Mouse (Mus musculus) T-helper 1 cell (primary cell): ENCODE measurements around the gene Slc5a4b.

ENCODE experiments used
- in situ Hi-C: fragments of 300-600 bp; cut with MboI, MseI; formaldehyde crosslinking; loops from one replicate; pipeline ENCODE4 v1.15.1; 2025; ENCODE audit warnings: high pct_unique_total_duplicates

Slc5a4b gene

GRCm38 (mm10) chr10:76045343-76045742 is 65.4 kb downstream of the Slc5a4b start:
- in situ Hi-C loops: no loop called here

DNA sequence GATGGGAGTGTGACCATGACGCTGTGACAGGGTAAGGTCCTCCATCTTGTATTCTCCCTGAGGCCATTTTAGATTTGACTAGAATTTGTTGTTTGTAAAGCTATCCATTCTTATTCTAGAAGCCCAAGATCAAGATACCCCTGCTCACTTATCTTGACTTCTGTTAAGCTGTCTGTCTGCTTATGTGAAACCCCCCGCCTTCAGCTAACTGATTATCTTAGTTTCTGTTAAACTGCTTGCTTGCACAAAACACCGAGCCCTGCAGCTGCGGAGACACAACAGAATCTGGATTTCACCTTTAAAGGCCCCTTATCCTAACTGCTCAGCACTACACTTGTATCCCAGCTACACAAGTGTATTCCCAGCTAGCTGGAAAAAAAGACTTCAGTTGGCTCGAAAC is 73.8 kb downstream of the Slc5a4b start:
- in situ Hi-C loops: no loop called here

GRCm38 (mm10) chr10:76035277-76035676 is 75.5 kb downstream of the Slc5a4b start:
- in situ Hi-C loops: no loop called here

DNA sequence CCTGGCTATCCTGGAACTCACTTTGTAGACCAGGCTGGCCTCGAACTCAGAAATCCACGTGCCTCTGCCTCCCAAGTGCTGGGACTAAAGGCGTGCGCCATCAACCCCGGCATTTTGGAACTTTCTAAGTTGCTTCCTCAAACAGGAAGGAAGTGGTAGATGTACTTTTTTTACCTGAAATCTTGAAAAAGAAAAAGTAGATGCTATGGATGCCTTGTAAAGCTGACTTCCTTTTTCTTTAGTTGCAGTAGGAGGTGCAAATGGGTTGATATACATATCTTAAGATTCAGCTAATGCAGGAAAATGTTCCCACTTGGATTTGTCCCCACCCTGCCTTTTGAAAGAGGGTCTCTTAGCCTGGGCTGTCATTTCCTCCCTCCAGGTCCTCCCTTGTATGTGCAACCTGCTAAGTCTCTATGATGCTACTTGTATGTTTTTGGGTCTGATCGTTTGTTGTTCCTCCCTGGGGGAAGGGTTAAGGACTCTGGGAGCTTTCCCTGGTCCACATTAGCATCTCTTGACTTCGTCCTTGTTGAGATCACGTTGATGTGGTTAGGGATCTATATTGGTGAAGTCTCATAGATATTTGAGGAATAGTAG is 76.7 kb downstream of the Slc5a4b start:
- in situ Hi-C loops: no loop called here

DNA sequence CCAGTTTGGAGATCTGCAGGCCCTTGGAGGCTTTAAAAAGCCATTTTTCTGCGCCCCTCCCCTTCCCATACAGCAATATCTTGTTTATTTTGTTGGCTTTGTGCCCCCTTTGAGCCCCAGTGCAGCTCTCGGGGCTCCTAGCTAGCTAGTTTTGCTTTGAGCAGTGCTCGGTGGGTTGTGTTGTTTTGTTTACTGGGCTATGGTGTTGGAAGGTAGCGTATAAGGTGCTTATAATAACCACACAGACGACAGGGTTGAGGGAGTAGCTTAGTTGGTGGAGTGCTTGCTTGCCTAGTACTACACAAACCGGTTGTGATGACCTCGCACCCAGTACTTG is 77.7 kb downstream of the Slc5a4b start:
- in situ Hi-C loops: no loop called here

DNA sequence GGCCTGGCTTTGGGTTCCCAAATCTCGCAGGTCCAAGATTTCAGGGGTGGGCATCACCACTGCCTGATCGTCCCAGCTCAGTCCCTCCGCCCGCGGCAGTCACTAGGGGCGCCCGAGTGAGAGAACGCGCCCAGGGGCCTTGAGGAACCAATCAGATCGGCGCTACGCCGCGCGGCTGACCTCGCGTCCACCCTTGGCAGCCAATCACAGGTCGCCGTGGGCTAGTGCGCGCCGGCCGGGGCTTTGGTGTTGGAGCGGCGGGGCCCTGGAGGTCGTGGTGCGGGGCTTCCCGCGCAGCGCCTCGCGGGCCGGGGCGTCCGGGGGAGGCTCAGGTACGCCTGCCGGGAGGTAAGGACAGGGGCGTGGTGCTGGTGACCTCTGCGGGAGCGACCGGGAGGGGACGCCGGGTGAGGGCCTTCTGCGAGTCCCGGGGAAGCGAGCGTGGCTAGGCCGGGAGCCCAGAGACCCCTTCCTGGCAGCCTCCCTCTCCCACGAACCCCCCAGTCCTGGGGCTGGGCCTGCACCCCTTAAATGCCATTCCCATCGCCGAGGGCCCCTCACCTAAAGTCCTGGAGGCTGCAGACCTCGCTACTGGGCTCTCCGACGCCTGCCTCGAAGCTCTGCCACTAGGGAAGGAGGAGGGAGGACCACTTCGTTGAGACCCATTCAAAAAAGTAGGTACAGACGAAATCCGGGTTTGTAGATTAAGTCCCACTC is 78.2 kb downstream of the Slc5a4b start, which contains the start of gene Zfp280b:
TSS of gene Zfp280b (plus strand) at position 249 of the 717 bp plus-strand sequence.
- in situ Hi-C loops: no loop called here

GRCm38 (mm10) chr10:76031511-76032401 is 79.0 kb downstream of the Slc5a4b start:
- in situ Hi-C loops: no loop called here

- in situ Hi-C loops: no loop called here
Observed at GRCm38 (mm10) chr10:76030496-76030895, 80.3 kb downstream of the Slc5a4b start.

DNA sequence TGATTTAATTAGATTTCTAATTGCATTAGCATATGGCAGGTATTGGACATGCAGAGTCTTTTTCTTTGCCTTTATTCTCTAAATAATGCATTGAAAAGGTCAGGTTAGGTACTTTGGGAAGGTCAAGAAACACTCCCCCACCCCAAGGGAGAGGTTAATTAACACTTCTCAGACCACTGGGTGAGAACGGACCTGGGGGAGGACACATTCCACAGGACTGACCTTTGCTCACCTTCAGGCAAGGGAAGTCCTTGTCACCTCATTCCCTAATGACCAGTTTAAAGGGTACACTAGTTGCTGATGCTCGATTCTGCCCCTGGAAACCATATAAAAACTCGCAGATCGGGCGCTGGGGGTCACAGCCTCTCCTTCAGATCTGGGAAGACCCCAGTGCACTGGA is 81.5 kb downstream of the Slc5a4b start:
- in situ Hi-C loops: no loop called here

DNA sequence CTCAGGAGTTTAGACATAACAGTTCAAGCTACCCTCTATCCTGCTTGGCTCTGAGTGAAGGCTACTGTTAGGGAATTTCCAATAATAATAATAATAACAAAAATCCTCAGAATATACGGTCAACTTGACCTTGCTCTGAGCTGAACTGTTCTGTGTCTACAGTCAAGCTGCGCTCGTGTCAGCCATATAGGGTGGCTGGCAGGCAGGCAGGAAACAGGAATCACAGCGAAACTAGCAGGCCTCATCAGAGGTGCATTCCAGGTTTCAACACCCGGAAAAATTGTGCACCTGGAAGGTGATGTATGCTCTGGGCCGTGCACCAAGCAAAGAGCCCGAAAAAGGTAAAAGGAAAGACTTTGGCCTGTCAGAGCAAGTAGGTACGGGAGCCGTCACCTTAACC is 82.4 kb downstream of the Slc5a4b start:
- in situ Hi-C loops: no loop called here

GRCm38 (mm10) chr10:76028016-76028366 is 82.8 kb downstream of the Slc5a4b start:
- in situ Hi-C loops: no loop called here

- in situ Hi-C loops: no loop called here
Observed at GRCm38 (mm10) chr10:76027127-76028015, 83.4 kb downstream of the Slc5a4b start.

DNA sequence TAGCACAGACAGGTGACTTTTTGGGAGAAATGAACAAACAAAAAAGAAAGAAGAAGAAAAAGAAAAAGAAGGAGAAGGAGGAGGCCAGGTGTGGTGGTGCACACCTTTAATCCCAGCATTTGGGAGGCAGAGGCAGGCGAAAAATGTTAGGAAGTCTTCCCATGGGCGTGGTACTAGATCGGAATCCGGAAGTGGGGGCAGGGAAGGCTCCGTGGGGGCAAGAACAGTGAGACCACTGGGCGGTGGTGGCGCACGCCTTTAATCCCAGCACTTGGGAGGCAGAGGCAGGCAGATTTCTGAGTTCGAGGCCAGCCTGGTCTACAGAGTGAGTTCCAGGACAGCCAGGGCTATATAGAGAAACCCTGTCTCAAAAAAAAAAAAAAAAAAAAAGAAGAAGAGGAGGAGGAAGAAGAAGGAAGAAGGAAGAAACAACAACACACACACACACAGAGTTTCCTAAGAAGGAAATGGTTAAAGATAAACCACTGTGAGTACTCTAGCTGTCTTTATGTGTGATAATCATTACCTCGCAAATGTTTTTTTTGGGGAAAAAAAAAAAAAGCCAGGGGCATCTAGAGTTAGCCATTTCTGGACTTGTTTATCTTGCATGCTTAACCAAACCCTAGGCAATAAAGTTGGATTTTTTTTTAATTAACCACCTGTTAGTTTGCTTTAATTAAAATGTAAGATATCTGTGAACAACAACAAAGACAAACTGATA is 85.1 kb downstream of the Slc5a4b start:
- in situ Hi-C loops: no loop called here

DNA sequence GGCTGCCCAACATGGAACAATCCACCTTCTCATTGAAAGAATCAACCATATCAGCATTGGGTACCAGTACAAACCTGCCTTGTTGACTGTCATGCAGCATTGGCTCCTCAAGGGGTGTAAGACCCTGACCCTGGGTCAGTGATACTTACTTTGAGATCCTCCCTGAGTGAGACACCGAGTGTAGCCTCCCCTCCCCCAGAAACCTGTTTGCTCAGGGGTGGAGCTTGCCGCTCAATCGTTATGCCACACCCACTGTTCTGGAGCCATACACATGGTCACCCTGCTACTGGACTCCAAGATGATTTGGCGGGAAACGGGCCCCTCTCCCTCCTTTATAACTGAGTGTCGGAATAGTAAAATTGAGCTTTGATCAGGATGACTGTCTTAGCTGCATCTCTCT is 86.8 kb downstream of the Slc5a4b start:
- in situ Hi-C loops: no loop called here

DNA sequence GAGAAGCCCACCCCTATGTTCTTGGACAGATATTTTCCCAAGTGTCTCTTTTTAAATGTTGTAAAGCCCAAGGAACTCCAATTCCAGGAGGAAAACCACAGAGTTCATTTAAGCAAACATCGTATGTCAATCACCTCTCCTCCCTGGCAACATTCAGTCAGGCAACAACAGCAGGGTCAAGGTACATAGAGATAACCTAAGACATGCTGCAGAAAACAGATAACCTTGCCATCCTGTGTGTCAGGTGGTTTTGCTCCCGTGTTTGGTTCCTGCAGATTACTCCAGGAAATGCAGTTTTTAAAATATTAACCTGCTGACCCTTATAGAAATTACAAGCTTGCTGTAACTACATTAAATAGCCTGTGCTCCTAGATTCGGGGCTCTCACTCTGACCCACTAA is 89.0 kb downstream of the Slc5a4b start:
- in situ Hi-C loops: no loop called here

GRCm38 (mm10) chr10:76016886-76017285 is 93.9 kb downstream of the Slc5a4b start:
- in situ Hi-C loops: no loop called here

- in situ Hi-C loops: no loop called here
Observed at GRCm38 (mm10) chr10:76012922-76013321, 97.8 kb downstream of the Slc5a4b start.

DNA sequence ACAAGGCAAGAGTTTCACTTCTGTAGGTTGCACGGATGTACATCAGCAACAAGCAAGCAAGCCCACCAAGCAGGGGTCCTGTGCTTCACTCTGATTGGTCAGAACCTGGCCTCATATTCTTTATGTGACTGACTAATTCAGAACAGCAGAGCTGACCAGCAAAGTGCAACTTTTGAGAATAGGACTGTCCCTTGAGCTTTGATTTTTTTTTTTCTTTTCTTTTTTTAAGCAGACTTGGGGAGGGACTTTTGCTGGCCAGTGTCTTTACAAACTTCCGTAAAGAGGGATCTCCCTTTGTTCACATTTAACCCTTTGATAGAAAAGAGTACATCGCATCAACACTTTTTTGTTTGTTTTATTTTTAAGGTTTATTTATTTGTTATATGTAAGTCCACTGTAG is 100.9 kb downstream of the Slc5a4b start:
- in situ Hi-C loops: no loop called here
